Mouse (Mus musculus) cerebellum, adult 9-11 months (tissue): ENCODE results near the gene Pum2.
"Not testable (repeated sequence)": the region's sequence is repeated elsewhere in the genome, so short reads cannot be mapped to it uniquely, and the experiment has no call there.

Experiments used
- DNase-seq: peaks from one replicate; pipeline ENCODE4 v3.0.0; 2022

Pum2 gene

DNA sequence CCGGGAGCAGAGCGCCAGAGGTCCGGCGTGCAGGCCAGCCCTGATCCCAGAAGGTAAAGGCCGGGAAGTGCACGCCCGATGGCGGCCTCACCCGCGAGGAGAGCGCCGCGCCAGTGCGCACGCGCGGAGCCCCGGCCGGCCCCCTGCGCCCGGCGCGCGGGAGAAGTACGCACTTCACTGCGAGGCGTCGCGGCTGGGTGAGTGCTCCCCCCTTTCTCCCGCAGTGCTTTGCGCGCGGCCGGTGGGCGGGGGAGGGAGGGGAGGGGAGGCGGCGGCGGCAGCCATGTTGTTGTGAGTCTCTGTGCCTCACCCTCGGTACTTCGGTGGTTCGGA lies at the start of gene Pum2:
Gene Pum2 (plus strand): TSS at position 161 of the 333 bp plus-strand sequence.
- peak; percentile 95 for DNase-seq

DNA sequence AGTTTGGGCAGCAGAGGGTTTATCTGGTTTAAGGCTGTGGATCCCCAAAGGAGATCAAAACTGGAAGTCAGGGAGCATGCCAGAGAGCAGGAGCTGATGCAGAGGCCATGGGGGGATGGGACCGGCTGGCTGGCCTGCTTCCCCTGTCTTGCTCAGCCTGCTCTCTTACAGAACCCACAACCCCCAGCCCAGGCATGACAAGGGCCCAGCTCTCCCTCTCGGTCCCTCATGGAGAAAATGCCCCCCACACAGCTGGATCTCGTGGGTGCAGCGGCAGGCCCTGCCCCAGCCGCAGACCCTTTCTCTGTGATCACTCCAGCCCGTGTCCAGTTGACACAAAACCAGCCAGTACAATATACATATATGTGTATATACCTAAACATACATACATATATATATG lies 44.4 kb upstream of the Pum2 start:
- no peak for DNase-seq

GRCm38 (mm10) chr12:8631691-8632090 lies 42.2 kb upstream of the Pum2 start:
- no peak for DNase-seq

GRCm38 (mm10) chr12:8632737-8633365 lies 41.1 kb upstream of the Pum2 start:
- DNase-seq = no peak

DNA sequence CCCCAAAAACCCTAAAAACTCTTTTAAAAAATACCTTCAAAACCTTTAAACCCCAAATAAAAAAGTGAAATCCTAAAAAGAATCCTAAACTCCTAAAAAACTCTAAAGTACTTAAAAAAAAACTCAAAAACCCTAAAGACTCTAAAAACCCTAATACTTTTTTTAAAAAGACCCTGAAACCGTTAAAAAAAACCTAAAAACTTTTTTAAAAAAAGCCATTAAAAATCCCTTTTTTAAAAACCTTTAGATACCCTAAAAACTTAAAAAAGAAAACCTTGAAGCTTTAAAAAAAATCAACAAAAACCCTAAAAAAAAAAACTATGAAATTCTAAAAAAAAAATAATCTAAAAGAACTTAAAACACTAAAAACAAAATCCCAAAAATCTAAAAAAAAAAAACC lies 39.6 kb upstream of the Pum2 start:
- no peak for DNase-seq

DNA sequence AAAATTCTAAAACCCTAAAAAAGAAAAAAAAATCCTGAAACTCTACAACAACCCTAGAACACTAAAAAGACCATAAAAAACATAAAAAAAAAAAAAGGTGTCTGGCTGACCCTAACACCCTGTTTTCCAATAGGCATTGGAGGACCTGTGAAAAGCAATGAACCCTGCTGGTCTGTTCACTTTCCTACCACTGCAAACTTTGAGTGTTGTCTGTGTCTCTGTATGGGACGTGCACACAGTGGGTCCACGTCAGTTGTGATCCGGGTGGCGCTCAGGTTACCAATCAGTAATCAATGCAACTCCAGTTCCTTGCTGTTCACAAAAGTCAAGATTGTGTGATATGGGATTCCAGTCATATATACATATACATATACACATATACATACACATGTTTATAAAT lies 38.4 kb upstream of the Pum2 start:
- DNase-seq = no peak

DNA sequence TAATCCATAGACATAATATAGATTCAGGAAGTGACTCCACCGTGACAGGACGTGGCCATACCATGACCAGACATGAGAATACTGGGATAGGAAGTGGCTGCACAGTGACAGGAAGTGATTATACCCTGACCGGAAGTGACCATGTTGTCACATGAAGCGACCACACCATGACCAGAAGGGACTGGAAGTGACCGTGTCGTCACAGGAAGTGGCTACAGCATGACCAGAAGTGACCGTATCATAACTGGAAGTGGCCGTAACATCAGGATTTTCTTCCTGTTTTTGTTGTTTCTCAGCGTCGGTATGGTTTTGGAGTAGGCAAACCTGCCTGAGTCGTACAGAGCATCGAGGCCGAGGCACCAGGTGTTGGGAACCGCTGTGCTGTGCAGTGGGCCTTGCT lies 37.0 kb upstream of the Pum2 start:
- DNase-seq = no peak

DNA sequence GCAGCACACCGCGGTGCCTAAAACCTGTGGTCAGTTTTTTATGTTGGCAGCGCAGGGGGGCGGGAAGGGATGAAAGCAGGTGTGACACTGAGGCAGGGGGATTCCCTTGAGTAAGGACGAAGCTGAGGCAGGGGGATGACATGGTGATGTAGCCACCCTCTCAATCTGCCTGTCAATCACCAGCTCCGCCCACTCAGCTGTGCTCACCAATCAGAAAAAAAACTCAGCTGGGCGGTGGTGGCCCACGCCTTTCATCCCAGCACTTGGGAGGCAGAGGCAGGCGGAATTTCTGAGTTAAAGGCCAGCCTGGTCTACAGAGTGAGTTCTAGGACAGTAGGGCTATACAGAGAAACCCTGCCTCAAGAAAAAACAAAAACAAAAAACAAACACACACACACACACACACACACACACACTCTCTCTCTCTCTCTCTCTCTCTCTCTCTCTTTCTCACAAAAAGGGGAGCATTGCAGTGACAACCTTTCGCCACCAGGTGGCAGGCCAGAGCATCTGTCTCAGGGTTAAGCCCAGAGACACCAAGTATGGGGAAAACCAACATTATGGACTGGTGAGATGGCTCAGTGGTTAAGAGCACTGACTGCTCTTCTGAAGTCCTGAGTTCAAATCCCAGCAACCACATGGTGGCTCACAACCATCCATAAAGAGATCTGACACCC lies 35.4 kb upstream of the Pum2 start:
- peak; percentile 73 for DNase-seq

GRCm38 (mm10) chr12:8640186-8640585 lies 33.7 kb upstream of the Pum2 start:
- peak; percentile 56 for DNase-seq

- peak; percentile 98 for DNase-seq
These were observed 33.1 kb upstream of the Pum2 start for GRCm38 (mm10) chr12:8640711-8641424.

DNA sequence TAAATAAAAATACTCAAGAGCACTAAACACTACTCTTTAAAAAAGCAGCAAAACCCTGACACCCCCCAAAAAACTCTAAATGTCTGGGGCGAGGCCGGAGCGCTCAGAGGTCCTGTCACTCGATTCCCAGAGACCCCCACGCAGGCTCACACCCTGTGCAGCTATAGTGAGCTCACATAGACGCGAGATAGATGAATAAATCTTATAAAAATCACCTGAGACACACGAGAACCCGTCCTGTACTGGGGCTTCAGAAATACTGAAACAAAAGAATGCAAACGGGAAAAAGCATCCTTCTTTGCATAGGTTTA lies 32.6 kb upstream of the Pum2 start:
- DNase-seq = no peak

DNA sequence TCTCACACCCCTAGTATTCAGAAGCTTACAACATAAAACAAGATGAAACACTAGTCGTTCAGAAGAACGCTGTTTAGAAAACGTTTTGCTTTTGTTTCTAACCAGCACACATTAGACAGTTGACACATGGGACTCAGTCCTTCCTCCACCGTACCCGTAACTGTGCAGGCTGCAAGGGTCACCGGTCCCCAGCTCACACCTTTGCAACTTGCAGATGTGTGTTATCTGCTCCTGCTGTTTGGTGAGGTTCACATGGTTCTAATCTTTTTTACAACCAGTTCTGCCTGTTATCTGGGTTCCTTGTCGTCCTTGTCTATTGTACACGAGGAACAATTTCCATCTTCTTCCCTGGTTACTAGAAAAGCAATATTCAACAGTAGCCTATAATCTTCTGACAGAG lies 25.7 kb upstream of the Pum2 start:
- not testable (repeated sequence) for DNase-seq

GRCm38 (mm10) chr12:8650027-8650426 lies 23.9 kb upstream of the Pum2 start:
- not testable (repeated sequence) for DNase-seq

DNA sequence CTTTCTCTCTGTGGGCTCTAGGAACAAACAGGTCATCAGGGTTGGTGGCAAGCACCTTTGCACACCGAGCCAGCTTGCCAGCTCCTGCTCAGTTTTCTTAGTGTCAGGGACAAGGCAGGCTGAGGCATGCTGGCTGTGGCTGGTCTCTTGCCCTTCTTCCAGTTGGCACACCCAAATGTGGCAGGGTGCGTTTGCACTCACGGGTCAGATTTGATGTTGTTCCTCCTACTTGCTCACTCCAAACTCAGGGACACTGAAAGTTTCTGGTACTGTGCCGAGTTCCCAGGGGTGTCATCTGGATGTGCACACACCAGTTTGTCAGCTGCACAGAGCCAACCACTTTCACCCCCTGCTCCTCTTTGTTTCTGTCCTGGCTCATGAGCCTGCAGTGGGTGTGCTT lies 17.3 kb upstream of the Pum2 start:
- no peak for DNase-seq

GRCm38 (mm10) chr12:8657116-8657515 lies 16.8 kb upstream of the Pum2 start:
- DNase-seq = no peak

- DNase-seq = no peak
These were observed 16.1 kb upstream of the Pum2 start for GRCm38 (mm10) chr12:8657629-8658366.

- DNase-seq = no peak
These were observed 14.3 kb upstream of the Pum2 start for GRCm38 (mm10) chr12:8659406-8660279.

DNA sequence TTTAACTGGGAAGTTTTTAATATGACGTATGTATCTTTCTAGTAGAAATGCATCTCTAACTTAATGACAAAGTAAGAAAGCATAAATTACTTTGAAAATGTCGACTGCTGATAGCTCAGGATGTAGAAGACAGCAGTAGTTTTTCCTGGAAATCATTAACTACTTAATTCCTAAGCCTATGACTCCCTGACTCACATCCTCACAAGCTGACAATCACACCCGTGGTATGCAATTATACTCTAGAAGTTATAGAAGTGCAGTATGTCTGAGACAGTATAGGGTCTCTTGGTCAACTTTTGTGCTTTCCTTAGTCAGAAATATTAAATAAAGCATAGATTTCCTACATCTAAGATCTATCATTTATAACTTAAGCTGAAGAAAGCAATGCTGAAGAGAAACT lies 12.2 kb upstream of the Pum2 start:
- no peak for DNase-seq

DNA sequence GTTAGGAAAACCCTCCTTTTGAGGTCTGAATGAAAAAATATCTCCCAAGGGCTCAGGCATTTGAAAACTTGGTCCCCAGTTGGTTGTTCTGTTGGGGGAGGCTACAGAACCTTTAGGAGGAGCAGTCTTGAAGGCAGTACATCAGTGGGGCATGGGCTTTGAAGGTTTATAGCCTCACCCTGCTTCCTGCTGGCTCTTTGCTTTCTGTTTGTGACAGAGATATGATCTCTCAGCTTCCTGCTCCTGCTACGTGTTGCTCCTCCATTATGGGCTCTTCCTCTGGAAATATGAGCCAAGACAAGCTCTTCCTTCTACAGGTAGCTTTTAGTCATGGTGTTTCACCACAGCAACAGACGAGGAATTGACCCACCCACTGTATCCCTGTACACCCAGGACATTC lies 11.8 kb upstream of the Pum2 start:
- no peak for DNase-seq

- no peak for DNase-seq
These were observed 11.2 kb upstream of the Pum2 start for GRCm38 (mm10) chr12:8662721-8663120.

GRCm38 (mm10) chr12:8667473-8668255 lies 6.3 kb upstream of the Pum2 start:
- no peak for DNase-seq

DNA sequence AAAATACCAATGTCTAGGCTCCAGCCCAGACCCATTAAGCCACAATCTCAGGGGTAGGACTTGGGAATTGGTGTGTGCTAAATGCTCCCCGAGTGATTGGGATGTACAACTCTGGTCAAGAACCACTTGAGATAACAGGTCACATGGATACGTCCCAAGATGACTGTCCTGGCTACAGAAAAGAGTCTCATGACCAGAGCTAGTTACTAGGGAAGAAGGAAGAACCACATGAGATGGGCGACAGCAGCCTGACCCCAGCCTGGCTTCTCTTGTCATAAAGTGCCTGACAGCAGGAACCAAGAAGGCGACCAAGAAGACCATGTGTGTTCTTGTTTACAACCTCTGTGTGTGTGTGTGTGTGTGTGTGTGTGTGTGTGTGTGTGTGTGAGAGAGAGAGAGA lies 4.5 kb upstream of the Pum2 start:
- no peak for DNase-seq
